Mouse (Mus musculus) hindbrain, postnatal 0 days (tissue): ENCODE data around the gene Wdr46. TPM values are rescaled to one million over a fixed set of nuclear protein-coding genes. Genes with fewer than 3 reads are reported as not detected.

Source experiments
- ATAC-seq: fragments of 200-750 bp; cut with Nextera tagmentation; 2 replicates; pipeline ENCODE4 v1.8.0; 2017; ENCODE audit warnings: mild to moderate bottlenecking, moderate TSS enrichment, moderate library complexity
- DNase-seq: peaks from one replicate; pipeline ENCODE4 v3.0.0-alpha.2; 2015; ENCODE audit warnings: low spot score
- H3K27ac ChIP-seq: fragments of 300-500 bp; sonication (generic); 2 replicates; pipeline ENCODE4 v1.5.1; 2014; ENCODE audit warnings: mild to moderate bottlenecking
- H3K27me3 ChIP-seq: fragments of 300-500 bp; sonication (generic); 2 replicates; pipeline ENCODE4 v1.6.1; 2014; ENCODE audit warnings: low read length, mixed read lengths; ENCODE audit not compliant: insufficient read depth
- H3K36me3 ChIP-seq: fragments of 300-500 bp; sonication (generic); 2 replicates; pipeline ENCODE4 v1.6.1; 2014; ENCODE audit warnings: low read length, mixed read lengths; ENCODE audit not compliant: insufficient read depth
- H3K4me1 ChIP-seq: fragments of 300-500 bp; sonication (generic); 2 replicates; pipeline ENCODE4 v1.6.1; 2014; ENCODE audit warnings: antibody characterized with exemption, low read length, mixed read lengths; ENCODE audit not compliant: insufficient read depth
- H3K4me2 ChIP-seq: fragments of 300-500 bp; sonication (generic); 2 replicates; pipeline ENCODE4 v1.6.1; 2014; ENCODE audit warnings: low read depth, mild to moderate bottlenecking, low read length, moderate library complexity, mixed read lengths
- H3K4me3 ChIP-seq: fragments of 300-500 bp; sonication (generic); 2 replicates; pipeline ENCODE4 v1.5.1; 2014; ENCODE audit warnings: low read length
- H3K9ac ChIP-seq: fragments of 300-500 bp; sonication (generic); replicated peaks from 2 replicates; pipeline ENCODE4 v1.6.1; 2014; ENCODE audit warnings: mild to moderate bottlenecking, low read length, moderate library complexity, mixed read lengths
- H3K9me3 ChIP-seq: fragments of 300-500 bp; sonication (generic); 2 replicates; pipeline ENCODE4 v1.6.1; 2016; ENCODE audit warnings: low read length, mixed read lengths
- CTCF ChIP-seq: IDR thresholded peaks from 2 replicates; pipeline ENCODE4 v1.5.1; 2016; ENCODE audit warnings: antibody characterized with exemption, control low read depth, low read depth
- WGBS: fragments of 180-500 bp; shearing (Covaris S2); extraction: QIAGEN DNeasy Blood & Tissue Kit; methylation state at CpG from one replicate; pipeline ENCODE4 v1.1.7; 2014; 5-methylcytosine and 5-hydroxymethylcytosine counted together
- polyA plus RNA-seq: library from polyadenylated mRNA; unstranded; fragments of >200 nt; fragmentation: Nextera tagmentation; extraction: Ambion mirVana; gene quantifications from 2 replicates; pipeline ENCODE4 v1.2.1, GENCODE M21; 2015
- total RNA-seq: library from RNA; depleted of rRNA; stranded (reverse); fragments of >200 nt; gene quantifications from 2 replicates; pipeline ENCODE4 v1.2.3, GENCODE M21; 2014

Gene Wdr46
- total and polyA plus RNA-seq, 2 experiments from 2014 or later: 16.8 to 17.9 TPM

DNA sequence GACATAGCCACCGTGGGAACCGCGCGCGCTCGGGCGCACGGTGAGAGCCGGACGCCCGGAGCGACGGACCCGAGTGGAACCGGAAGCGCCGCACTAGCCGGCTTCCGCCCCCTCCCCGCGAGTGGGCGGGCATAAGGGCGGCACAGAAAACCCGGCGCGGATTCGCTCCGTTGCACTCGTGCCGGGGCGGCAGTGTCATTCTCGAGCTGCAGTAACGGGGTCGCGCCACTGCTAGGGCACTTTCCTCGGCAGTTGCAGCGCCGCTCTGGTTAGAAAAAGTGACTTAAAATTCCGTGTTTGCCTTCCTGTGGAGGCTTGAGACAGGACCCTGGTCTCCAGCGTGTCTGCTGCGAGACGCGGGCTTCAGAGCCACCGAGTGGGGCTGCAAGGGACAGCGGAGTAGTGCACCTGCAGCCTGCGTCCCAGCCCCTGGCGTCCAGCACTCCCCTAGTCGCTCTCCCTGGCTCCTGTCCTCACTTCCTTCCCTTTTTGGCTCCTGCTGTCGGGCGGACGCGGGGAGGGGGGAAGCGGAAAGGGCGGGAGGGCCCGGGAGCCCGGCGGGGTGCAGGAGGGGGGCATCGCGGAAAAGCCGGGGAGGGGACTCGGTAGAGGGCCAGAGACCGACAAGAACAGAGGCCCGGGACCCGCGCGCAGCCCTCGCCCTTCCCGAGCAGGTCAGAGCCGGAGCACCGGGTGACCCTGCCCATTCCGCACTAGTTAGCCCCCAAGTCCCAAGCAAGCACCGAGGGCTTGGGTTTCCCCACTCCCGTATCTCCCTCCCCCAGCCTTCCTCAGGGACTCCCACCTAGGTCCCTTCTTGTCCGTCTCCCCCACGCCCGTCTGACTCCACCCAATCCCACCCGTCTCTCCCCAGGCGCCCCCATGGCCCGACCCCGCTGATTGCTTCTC, 10.8 kb upstream of the Wdr46 start, which contains the start of gene Rgl2:
Gene Rgl2, plus strand, starts transcription at position 173 of the 909 bp plus-strand sequence.
- peak within 1 kb of the TSS; percentile 89 for H3K4me3 ChIP-seq

GRCm38 (mm10) chr17:33930280-33931158, 9.9 kb upstream of the Wdr46 start:
- no peaks in the 10 kb centered on the region for H3K9me3 ChIP-seq
- H3K27ac ChIP-seq: peak overlapping the region; percentile 90
- peak overlapping the region; percentile 100 for H3K4me2 ChIP-seq
- TF ChIP-seq CTCF: peak; percentile 22; the same call in 1 of the 2 replicates
- no peaks in the 10 kb centered on the region for H3K4me1 ChIP-seq
- H3K4me3 ChIP-seq: peak overlapping the region; percentile 89
- no peaks in the 10 kb centered on the region for H3K27me3 ChIP-seq
- H3K9ac ChIP-seq: peak overlapping the region; percentile 86
- WGBS: under 1% methylated on average over 44 of the region's 45 CpGs
- H3K36me3 ChIP-seq: peaks cover 16% of the 10 kb centered on the region
- DNase-seq (peak; percentile 41), ATAC-seq (no peak)

More for the DNA sequence above, 10.8 kb upstream of the Wdr46 start, which contains the start of gene Rgl2:
- H3K9me3 ChIP-seq: no peaks in the 10 kb centered on the region
- H3K4me2 ChIP-seq: peak within 1 kb of the TSS; percentile 100
- WGBS: under 1% methylated on average over 75 of the region's 80 CpGs
- H3K27me3 ChIP-seq: no peaks in the 10 kb centered on the region
- TF ChIP-seq CTCF: peak; percentile 70
- H3K4me1 ChIP-seq: no peaks in the 10 kb centered on the region
- peak within 1 kb of the TSS; percentile 90 for H3K27ac ChIP-seq
- peak; percentile 98 for DNase-seq
- H3K36me3 ChIP-seq: peaks cover 16% of the 10 kb centered on the region
- H3K9ac ChIP-seq: peak within 1 kb of the TSS; percentile 86
- peak; percentile 92 for ATAC-seq

- ATAC-seq: no peak
- peak overlapping the region; percentile 86 for H3K9ac ChIP-seq
- H3K4me3 ChIP-seq: peak overlapping the region; percentile 89
- DNase-seq: no peak
- 0 out of 2 replicates have a peak overlapping the region, but pooled peaks have one; percentile 90 for H3K27ac ChIP-seq
- H3K4me1 ChIP-seq: no peaks in the 10 kb centered on the region
- no peaks in the 10 kb centered on the region for H3K27me3 ChIP-seq
- 38% methylated on average over 18 of the region's 18 CpGs for WGBS
- H3K36me3 ChIP-seq: peaks cover 16% of the 10 kb centered on the region
- no peaks in the 10 kb centered on the region for H3K9me3 ChIP-seq
- H3K4me2 ChIP-seq: peak overlapping the region; percentile 100
- TF ChIP-seq CTCF: no peak
Observed at GRCm38 (mm10) chr17:33931159-33931866, 9.1 kb upstream of the Wdr46 start.

DNA sequence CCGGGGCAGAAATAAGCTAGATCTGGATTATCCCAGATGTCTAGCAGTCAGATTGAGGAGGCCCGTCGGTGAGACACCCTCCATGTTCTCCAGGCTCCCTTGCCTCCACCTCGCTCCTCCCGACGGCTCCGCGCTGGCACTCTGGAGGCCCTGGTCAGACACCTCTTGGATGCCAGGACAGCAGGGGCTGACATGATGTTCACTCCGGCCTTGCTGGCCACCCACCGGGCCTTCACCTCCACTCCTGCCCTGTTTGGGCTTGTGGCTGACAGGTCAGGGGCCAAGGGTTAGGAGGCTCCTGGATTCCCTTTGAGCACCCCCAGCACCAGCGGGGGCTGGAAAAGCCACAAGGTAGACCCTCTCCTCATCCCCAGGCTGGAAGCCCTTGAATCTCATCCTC, 8.5 kb upstream of the Wdr46 start:
- TF ChIP-seq CTCF: no peak
- H3K27me3 ChIP-seq: no peaks in the 10 kb centered on the region
- no peak overlapping the region for H3K4me2 ChIP-seq
- no peaks in the 10 kb centered on the region for H3K9me3 ChIP-seq
- peaks cover 16% of the 10 kb centered on the region for H3K36me3 ChIP-seq
- DNase-seq (no peak), ATAC-seq (no peak)
- H3K4me1 ChIP-seq: no peaks in the 10 kb centered on the region
- 91% methylated on average over 11 of the region's 11 CpGs for WGBS
- H3K27ac ChIP-seq: no peak overlapping the region
- H3K4me3 ChIP-seq: no peak overlapping the region
- no peak overlapping the region for H3K9ac ChIP-seq

- no peak overlapping the region for H3K9ac ChIP-seq
- no peaks in the 10 kb centered on the region for H3K27me3 ChIP-seq
- no peaks in the 10 kb centered on the region for H3K4me1 ChIP-seq
- 85% methylated on average over 14 of the region's 14 CpGs for WGBS
- DNase-seq (no peak), ATAC-seq (no peak)
- no peaks in the 10 kb centered on the region for H3K9me3 ChIP-seq
- H3K4me2 ChIP-seq: no peak overlapping the region
- TF ChIP-seq CTCF: no peak
- no peak overlapping the region for H3K4me3 ChIP-seq
- H3K27ac ChIP-seq: no peak overlapping the region
- peaks cover 20% of the 10 kb centered on the region for H3K36me3 ChIP-seq
Observed at GRCm38 (mm10) chr17:33932448-33932847, 8.0 kb upstream of the Wdr46 start.

DNA sequence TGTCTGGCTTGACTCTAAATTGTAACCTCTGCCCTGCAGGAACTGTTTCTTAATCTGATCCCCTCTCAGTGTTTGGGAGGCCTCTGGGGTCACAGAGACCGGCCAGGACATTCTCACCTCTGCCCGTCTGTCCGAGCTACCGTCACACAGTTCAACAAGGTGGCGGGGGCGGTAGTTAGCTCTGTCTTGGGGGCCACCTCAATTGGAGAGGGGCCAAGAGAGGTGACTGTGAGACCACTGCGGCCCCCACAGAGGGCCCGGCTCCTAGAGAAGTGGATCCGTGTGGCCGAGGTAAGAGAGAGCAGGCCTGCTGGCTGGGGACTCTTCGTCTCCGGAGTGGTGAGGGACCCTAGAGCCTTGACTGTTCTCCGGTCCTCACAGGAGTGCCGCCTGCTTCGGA, 7.5 kb upstream of the Wdr46 start:
- Histone ChIP-seq H3K4me3 (no peak overlapping the region), H3K4me2 (no peak overlapping the region), H3K36me3 (peaks cover 15% of the 10 kb centered on the region), H3K27me3 (no peaks in the 10 kb centered on the region), H3K9ac (no peak overlapping the region), H3K4me1 (no peaks in the 10 kb centered on the region), H3K27ac (no peak overlapping the region), H3K9me3 (no peaks in the 10 kb centered on the region)
- no peak for TF ChIP-seq CTCF
- DNase-seq (no peak), ATAC-seq (no peak)
- 96% methylated on average over 15 of the region's 15 CpGs for WGBS
